Mouse (Mus musculus): ENCODE measurements around the gene Col23a1.

GRCm38 (mm10) chr11:51568801-51569200, 279.1 kb downstream of the Col23a1 start:
- no peak for TF ChIP-seq MYOD1 (IDR thresholded peaks at IDR 0.05; ENCODE audit: control insufficient read depth in 1 of 3, insufficient read length in 2 of 3, low read depth in 2 of 3)
- TF ChIP-seq MAX (IDR thresholded peaks at IDR 0.05; ENCODE audit: low read depth) = no peak
- no peak for TF ChIP-seq E2F4 (IDR thresholded peaks at IDR 0.05; ENCODE audit: insufficient read depth)
- no peak for TF ChIP-seq POLR2A (IDR thresholded peaks at IDR 0.05; ENCODE audit: insufficient read length, low read depth)
- no peak for TF ChIP-seq TCF3 (IDR thresholded peaks at IDR 0.05; ENCODE audit: insufficient read length, low read depth)
- TF ChIP-seq CEBPB (IDR thresholded peaks at IDR 0.05; ENCODE audit: insufficient read depth, poor library complexity, severe bottlenecking) = no peak

Measured in myocyte (in vitro differentiated cells).